Mouse (Mus musculus) thymus, postnatal 14 days (tissue): Measurements from ENCODE around the gene Fcgbp.
A peak's percentile ranks its signal among the peaks of the same experiment; 100 is the strongest.
"Not testable (repeated sequence)": the region's sequence is repeated elsewhere in the genome, so short reads cannot be mapped to it uniquely, and the experiment has no call there.

ENCODE experiments used
- DNase-seq: peaks from one replicate; pipeline ENCODE4 v3.0.0; 2021

Fcgbp gene

DNA sequence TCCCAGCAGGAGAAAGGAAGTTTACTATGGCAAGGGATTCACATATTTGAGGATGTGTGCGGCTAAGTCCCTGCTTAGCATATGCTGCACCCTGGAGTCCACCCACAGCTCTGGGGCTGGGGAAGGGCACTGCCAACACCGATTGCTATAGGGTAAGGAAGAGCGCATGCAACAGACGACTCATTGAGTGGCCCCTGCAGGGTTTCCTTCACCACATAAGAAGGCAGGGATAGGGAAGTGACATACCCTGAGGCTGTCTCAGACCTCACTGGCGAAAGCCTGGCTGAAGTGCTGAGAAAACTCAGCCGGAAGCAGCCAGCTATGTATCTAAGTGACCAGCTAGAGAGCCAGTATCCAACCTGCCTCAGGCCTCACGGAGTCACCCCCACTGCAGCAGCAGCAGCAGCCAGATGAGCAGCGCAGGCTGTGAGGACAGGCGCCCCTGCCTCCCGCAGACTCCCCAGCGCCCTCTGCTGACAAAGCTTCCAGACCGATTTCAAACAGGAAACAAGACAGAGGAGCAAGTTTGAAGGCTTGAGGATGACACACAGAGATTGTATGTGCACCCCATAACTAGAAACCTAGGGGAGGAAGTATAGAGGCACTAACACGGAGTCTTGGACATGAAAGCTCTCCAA, 80.7 kb downstream of the Fcgbp start:
- DNase-seq = peak; percentile 82

DNA sequence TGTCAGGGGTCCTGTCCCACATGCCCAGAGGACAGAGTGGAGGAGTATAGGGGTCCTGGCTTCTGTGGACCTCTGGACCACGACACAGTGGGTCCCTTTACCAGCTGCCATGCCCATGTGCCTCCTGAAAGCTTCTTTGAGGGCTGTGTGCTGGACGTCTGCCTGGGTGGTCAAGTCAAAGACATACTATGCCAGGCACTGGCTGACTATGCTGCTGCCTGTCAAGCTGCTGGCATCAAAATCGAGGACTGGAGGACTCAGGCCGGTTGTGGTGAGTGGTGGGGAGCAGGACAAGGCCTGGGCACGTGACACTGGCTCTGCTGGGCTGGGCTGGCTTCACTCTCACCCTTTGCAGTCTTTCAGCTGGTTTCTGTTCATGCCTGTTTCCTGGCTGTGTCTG, 82.6 kb downstream of the Fcgbp start:
- not testable (repeated sequence) for DNase-seq

DNA sequence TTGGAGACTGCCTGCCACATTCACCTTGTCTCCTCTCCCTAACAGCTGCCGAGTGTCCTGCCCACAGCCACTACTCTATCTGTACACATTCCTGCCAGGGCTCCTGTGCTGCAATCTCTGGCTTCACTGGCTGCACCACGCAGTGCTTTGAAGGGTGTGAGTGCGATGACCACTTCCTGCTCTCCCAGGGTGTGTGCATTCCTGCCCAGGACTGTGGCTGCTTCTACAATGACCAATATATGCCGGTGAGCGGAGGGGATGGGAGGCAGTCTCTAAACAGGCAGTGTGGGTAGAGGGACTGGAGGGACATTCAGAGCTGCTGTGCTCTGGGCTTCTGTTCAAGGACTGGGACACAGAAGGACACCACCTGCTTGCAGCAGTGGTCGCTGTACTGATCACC, 88.3 kb downstream of the Fcgbp start:
- DNase-seq = no peak

DNA sequence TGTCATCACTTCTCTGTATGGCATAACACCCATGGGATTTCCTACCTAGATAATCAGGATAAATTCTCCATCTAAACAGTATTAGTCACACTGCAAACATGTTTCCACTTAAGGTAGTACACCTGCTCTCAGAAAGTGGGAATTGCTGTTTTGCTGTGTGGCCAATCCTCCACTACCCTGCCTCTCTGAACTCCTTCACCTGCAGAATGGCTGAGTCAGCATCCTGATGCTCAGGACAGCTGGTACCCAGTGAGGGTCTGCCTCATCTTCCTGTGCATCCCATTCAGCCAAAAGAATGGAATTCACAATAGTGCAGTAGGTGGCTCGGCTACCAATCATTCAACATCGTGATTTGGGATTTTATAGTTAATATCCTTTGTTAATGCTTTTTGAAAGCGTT, 88.9 kb downstream of the Fcgbp start:
- no peak for DNase-seq

DNA sequence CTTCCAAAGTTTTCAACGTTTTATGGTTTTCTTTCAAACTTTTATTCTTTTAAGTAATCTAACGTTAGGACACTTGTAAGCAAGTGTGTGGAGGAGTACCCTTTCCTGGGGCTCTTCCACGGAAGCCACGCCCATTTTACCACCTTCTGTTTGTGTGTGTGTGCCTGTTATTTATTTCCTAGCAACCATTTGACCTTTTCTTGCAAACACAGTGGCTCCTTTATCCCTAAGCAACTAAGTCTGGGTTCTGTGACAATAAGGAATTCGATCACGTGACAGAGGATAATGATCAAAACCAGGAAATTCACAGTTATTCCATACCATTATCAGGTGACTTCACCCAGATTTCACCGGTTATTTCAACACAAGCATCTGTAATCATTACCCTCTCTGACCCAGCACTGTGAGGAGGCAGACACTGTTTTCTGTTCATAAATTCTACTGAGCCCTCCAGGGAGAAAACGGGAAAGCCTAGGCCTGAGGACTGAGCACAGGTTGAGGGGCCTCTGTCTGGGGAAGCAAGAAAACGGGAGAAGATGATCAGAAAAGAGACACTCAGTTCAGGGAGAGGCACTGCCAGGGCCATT, 90.2 kb downstream of the Fcgbp start:
- no peak for DNase-seq

DNA sequence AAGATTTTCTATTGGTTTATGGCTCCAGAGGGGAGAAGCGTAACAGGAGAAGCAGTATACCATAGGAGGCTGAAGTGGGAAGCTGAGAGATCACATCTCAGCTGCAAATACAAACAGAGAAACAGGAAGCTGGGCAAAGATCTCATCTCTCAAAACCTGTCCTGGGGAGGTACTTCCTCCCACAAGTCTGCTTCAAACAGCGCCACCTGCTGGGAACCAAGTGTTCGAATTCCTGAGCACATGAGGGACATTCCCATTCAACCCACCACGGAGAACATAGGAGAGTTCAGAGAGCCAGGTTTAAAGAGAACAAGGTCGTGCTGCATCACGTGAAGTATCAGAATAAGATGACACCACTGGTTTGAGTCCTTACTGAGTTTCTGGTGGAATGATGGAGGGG, 94.4 kb downstream of the Fcgbp start:
- DNase-seq = peak; percentile 19

DNA sequence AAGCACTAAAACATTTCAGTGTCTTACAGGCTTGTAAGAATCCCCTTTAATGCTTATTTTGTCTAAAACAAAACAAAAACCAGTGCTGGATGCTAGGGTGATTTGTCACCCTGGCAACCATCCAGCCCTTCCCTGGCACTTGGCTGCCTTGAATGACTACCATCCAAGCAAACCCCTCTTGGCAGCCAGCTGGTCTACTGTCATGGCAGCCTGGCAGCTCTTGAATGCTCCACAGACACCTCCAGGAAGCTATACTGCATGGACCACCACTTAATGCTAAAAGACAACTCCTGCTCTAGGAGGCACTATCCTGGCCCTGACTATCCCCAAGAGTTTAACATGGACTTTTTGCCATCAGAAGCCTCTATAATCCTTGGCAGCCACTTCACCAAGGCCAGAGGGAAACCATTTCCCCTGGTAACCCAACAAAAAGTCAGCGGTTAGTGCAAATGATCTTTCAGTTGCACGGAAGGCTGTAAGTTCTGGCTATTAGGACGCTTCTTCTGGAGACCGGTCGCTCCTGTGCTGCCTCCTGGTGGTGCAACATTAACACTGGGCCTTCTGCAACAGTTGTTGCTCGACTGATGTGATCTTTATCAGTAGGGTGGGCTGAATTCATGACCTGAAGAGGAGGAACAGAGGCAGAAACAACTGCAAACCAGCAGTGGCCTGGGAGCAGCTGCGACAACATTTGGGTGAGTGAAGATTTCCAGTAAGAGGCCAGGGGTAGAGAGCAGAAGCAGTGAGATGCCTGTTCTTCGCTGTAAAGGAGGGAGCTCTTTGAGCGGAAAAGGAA, 97.5 kb downstream of the Fcgbp start:
- DNase-seq = peak; percentile 81

DNA sequence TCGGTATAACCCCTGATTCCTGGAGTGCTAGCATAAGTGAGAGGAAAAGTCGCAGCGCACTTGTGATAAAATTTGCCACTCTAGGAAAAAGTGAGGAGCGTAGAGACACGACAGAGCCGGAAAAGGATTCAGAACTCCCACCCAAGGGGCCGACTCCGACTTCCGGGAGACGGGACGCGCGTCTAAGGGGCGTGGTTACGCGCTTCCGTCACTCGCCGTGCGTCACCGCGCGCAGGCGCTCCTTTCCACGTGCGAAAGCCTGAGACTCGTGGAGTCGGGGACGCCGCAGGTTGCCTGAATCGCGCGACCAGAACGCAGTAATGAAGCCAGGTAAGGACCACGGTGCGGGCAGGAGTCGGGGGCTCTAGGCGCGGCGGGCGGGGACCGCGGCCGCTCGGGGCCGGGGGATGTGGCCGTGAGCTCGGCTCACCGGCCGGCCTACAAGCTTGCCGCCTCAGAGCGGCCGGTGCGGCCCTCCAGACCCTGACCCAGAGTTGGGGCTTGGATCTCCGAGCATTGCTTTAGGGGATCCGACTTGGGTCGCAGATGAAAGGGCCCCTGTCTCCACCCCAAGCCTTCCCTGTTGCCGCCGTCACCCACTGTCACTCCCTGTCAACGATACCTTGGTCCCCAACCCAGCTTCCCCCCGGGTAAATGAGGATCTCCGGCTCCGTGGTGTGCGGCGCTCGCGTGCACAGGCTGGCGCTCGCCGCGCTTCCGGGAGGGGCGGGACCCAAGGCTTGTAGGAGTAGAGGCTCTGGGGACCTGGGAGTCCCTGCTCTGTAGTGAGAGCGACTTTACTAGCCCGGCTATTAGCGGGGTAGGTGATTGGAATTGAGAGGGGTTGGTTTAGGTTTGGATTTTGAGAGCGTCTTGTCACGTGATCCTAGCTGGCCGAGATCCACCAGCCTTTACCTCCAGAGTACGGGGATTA, 98.7 kb downstream of the Fcgbp start, which contains the start of gene Fbl:
Fbl (plus strand) TSS at position 222 of the 934 bp plus-strand sequence.
- DNase-seq = peak; percentile 94
